Mouse (Mus musculus): ENCODE data around the gene Prkce. TPM values are rescaled to one million over a fixed set of nuclear protein-coding genes. Genes with fewer than 3 reads are reported as not detected.
A peak's percentile ranks its signal among the peaks of the same experiment; 100 is the strongest.

The Prkce gene
- polyA plus RNA-seq, 1 experiment from 2014 or later: 6.7 TPM

GRCm38 (mm10) chr17:86551995-86552394 lies 384.4 kb downstream of the Prkce start:
- no peaks in the 10 kb centered on the region for H3K27me3 ChIP-seq
- no peak overlapping the region for H3K9ac ChIP-seq
- H3K9me3 ChIP-seq: no peaks in the 10 kb centered on the region
- H3K36me3 ChIP-seq: no peaks in the 10 kb centered on the region
- ATAC-seq (ENCODE audit: borderline replicate concordance, extremely low read depth, low FRiP score, low TSS enrichment): no peak
- H3K4me1 ChIP-seq: no peaks in the 10 kb centered on the region
- WGBS: 57% methylated on average over 6 of the region's 6 CpGs
- H3K4me3 ChIP-seq: no peak overlapping the region
- no peak overlapping the region for H3K27ac ChIP-seq
- H3K4me2 ChIP-seq: no peak overlapping the region

GRCm38 (mm10) chr17:86559206-86559891 lies 391.8 kb downstream of the Prkce start:
- no peaks in the 10 kb centered on the region for H3K9me3 ChIP-seq
- no peaks in the 10 kb centered on the region for H3K27me3 ChIP-seq
- no peak overlapping the region for H3K4me3 ChIP-seq
- no peaks in the 10 kb centered on the region for H3K36me3 ChIP-seq
- peaks cover 7% of the 10 kb centered on the region for H3K4me1 ChIP-seq
- peak overlapping the region; percentile 6; the same call in 1 of the 2 replicates for H3K4me2 ChIP-seq
- no peak overlapping the region for H3K9ac ChIP-seq
- 56% methylated on average over 15 of the region's 15 CpGs for whole genome bisulfite sequencing
- ATAC-seq (ENCODE audit: borderline replicate concordance, extremely low read depth, low FRiP score, low TSS enrichment): peak; percentile 42; the same call in 1 of the 2 replicates
- H3K27ac ChIP-seq: no peak overlapping the region

GRCm38 (mm10) chr17:86560499-86560898 lies 392.9 kb downstream of the Prkce start:
- Histone ChIP-seq H3K9ac (no peak overlapping the region), H3K4me2 (no peak overlapping the region), H3K4me3 (no peak overlapping the region), H3K4me1 (peaks cover 7% of the 10 kb centered on the region), H3K36me3 (no peaks in the 10 kb centered on the region), H3K27me3 (no peaks in the 10 kb centered on the region), H3K27ac (no peak overlapping the region), H3K9me3 (no peaks in the 10 kb centered on the region)
- WGBS: 49% methylated on average over 3 of the region's 3 CpGs
- ATAC-seq (ENCODE audit: borderline replicate concordance, extremely low read depth, low FRiP score, low TSS enrichment): no peak

GRCm38 (mm10) chr17:86570491-86570890 lies 402.9 kb downstream of the Prkce start:
- H3K27ac ChIP-seq: no peak overlapping the region
- H3K4me2 ChIP-seq: no peak overlapping the region
- no peaks in the 10 kb centered on the region for H3K9me3 ChIP-seq
- H3K27me3 ChIP-seq: no peaks in the 10 kb centered on the region
- WGBS: 63% methylated on average over 5 of the region's 5 CpGs
- 0 out of 2 replicates have a peak, but pooled peaks cover 3% of the 10 kb centered on the region for H3K4me1 ChIP-seq
- H3K4me3 ChIP-seq: no peak overlapping the region
- ATAC-seq (ENCODE audit: borderline replicate concordance, extremely low read depth, low FRiP score, low TSS enrichment): no peak
- H3K36me3 ChIP-seq: no peaks in the 10 kb centered on the region
- no peak overlapping the region for H3K9ac ChIP-seq

GRCm38 (mm10) chr17:86571266-86571665 lies 403.7 kb downstream of the Prkce start:
- Histone ChIP-seq H3K27ac (no peak overlapping the region), H3K36me3 (no peaks in the 10 kb centered on the region)

GRCm38 (mm10) chr17:86572136-86572535 lies 404.6 kb downstream of the Prkce start:
- no peak overlapping the region for H3K4me3 ChIP-seq
- 43% methylated on average over 6 of the region's 6 CpGs for WGBS
- no peak overlapping the region for H3K4me2 ChIP-seq
- H3K9me3 ChIP-seq: no peaks in the 10 kb centered on the region
- H3K9ac ChIP-seq: no peak overlapping the region
- H3K27ac ChIP-seq: peak overlapping the region; percentile 37; the same call in 1 of the 2 replicates
- no peak for ATAC-seq (ENCODE audit: borderline replicate concordance, extremely low read depth, low FRiP score, low TSS enrichment)
- no peaks in the 10 kb centered on the region for H3K36me3 ChIP-seq
- H3K27me3 ChIP-seq: no peaks in the 10 kb centered on the region
- H3K4me1 ChIP-seq: 0 out of 2 replicates have a peak, but pooled peaks cover 3% of the 10 kb centered on the region

More at GRCm38 (mm10) chr17:86571266-86571665, 403.7 kb downstream of the Prkce start:
- Histone ChIP-seq H3K9ac (no peak overlapping the region), H3K4me3 (no peak overlapping the region), H3K4me1 (0 out of 2 replicates have a peak, but pooled peaks cover 3% of the 10 kb centered on the region), H3K9me3 (no peaks in the 10 kb centered on the region), H3K4me2 (no peak overlapping the region), H3K27me3 (no peaks in the 10 kb centered on the region)
- WGBS: 94% methylated on average over 3 of the region's 3 CpGs
- no peak for ATAC-seq (ENCODE audit: borderline replicate concordance, extremely low read depth, low FRiP score, low TSS enrichment)

- Histone ChIP-seq H3K36me3 (no peaks in the 10 kb centered on the region), H3K9me3 (no peaks in the 10 kb centered on the region), H3K27me3 (no peaks in the 10 kb centered on the region), H3K4me2 (peak overlapping the region; percentile 18; the same call in 1 of the 2 replicates), H3K27ac (0 out of 2 replicates have a peak overlapping the region, but pooled peaks have one; percentile 5), H3K9ac (no peak overlapping the region), H3K4me3 (no peak overlapping the region), H3K4me1 (0 out of 2 replicates have a peak, but pooled peaks cover 3% of the 10 kb centered on the region)
- ATAC-seq (ENCODE audit: borderline replicate concordance, extremely low read depth, low FRiP score, low TSS enrichment): peak; percentile 64; the same call in 1 of the 2 replicates
- WGBS: 21% methylated on average over 8 of the region's 8 CpGs
These were observed 405.0 kb downstream of the Prkce start for GRCm38 (mm10) chr17:86572576-86572975.

GRCm38 (mm10) chr17:86573596-86574248 lies 406.1 kb downstream of the Prkce start:
- WGBS: 66% methylated on average over 16 of the region's 16 CpGs
- ATAC-seq (ENCODE audit: borderline replicate concordance, extremely low read depth, low FRiP score, low TSS enrichment): no peak
- H3K36me3 ChIP-seq: no peaks in the 10 kb centered on the region
- H3K4me1 ChIP-seq: 0 out of 2 replicates have a peak, but pooled peaks cover 3% of the 10 kb centered on the region
- H3K27me3 ChIP-seq: no peaks in the 10 kb centered on the region
- H3K9me3 ChIP-seq: no peaks in the 10 kb centered on the region
- no peak overlapping the region for H3K4me2 ChIP-seq
- no peak overlapping the region for H3K27ac ChIP-seq
- no peak overlapping the region for H3K9ac ChIP-seq
- H3K4me3 ChIP-seq: no peak overlapping the region

- H3K36me3 ChIP-seq: no peaks in the 10 kb centered on the region
- H3K27ac ChIP-seq: no peak overlapping the region
- H3K4me3 ChIP-seq: no peak overlapping the region
- H3K4me1 ChIP-seq: peaks cover 3% of the 10 kb centered on the region; the same call in 1 of the 2 replicates
- no peak overlapping the region for H3K9ac ChIP-seq
- H3K4me2 ChIP-seq: no peak overlapping the region
- no peaks in the 10 kb centered on the region for H3K27me3 ChIP-seq
- WGBS: 68% methylated on average over 6 of the region's 6 CpGs
- no peaks in the 10 kb centered on the region for H3K9me3 ChIP-seq
- ATAC-seq (ENCODE audit: borderline replicate concordance, extremely low read depth, low FRiP score, low TSS enrichment): no peak
These were observed 413.1 kb downstream of the Prkce start for GRCm38 (mm10) chr17:86580724-86581123.

GRCm38 (mm10) chr17:86582341-86582740 lies 414.8 kb downstream of the Prkce start:
- ATAC-seq (ENCODE audit: borderline replicate concordance, extremely low read depth, low FRiP score, low TSS enrichment): no peak; the same call in 1 of the 2 replicates
- no peak overlapping the region for H3K27ac ChIP-seq
- H3K4me3 ChIP-seq: no peak overlapping the region
- WGBS: 47% methylated on average over 4 of the region's 4 CpGs
- H3K9ac ChIP-seq: no peak overlapping the region
- no peaks in the 10 kb centered on the region for H3K27me3 ChIP-seq
- no peak overlapping the region for H3K4me2 ChIP-seq
- H3K9me3 ChIP-seq: no peaks in the 10 kb centered on the region
- no peaks in the 10 kb centered on the region for H3K36me3 ChIP-seq
- peaks cover 6% of the 10 kb centered on the region for H3K4me1 ChIP-seq

- no peak for ATAC-seq (ENCODE audit: borderline replicate concordance, extremely low read depth, low FRiP score, low TSS enrichment)
- Histone ChIP-seq H3K27ac (no peak overlapping the region), H3K9ac (no peak overlapping the region), H3K27me3 (no peaks in the 10 kb centered on the region), H3K36me3 (no peaks in the 10 kb centered on the region), H3K4me2 (no peak overlapping the region), H3K4me3 (no peak overlapping the region), H3K9me3 (no peaks in the 10 kb centered on the region), H3K4me1 (peaks cover 9% of the 10 kb centered on the region)
- 68% methylated on average over 5 of the region's 5 CpGs for WGBS
These were observed 418.9 kb downstream of the Prkce start for GRCm38 (mm10) chr17:86586441-86586840.
